Mouse (Mus musculus) urinary bladder, adult 2 months (tissue): ENCODE data around the gene Apex2. TPM values are rescaled to one million over a fixed set of nuclear protein-coding genes. Genes with fewer than 3 reads are reported as not detected.
"Not testable (repeated sequence)": the region's sequence is repeated elsewhere in the genome, so short reads cannot be mapped to it uniquely, and the experiment has no call there.

Experiments used
- DNase-seq: peaks from one replicate; pipeline ENCODE4 v3.0.0; 2022; ENCODE audit warnings: low spot score
- polyA plus RNA-seq: library from polyadenylated mRNA; depleted of rRNA; stranded (reverse); fragments of >200 nt; gene quantifications from 2 replicates; pipeline ENCODE4 v1.2.3, GENCODE M21; 2012; rRNA removed

Gene Apex2
- polyA plus RNA-seq, 1 experiment, result 7.1 TPM

GRCm38 (mm10) chrX:150508696-150509095 is 81.0 kb downstream of the Apex2 start:
- no peak for DNase-seq

GRCm38 (mm10) chrX:150487811-150488210 is 101.9 kb downstream of the Apex2 start:
- DNase-seq, result not testable (repeated sequence)

- not testable (repeated sequence) for DNase-seq
These were observed 103.2 kb downstream of the Apex2 start for GRCm38 (mm10) chrX:150486314-150487030.

GRCm38 (mm10) chrX:150477854-150478780 is 111.6 kb downstream of the Apex2 start:
- DNase-seq, result peak; percentile 74

- no peak for DNase-seq
These were observed 118.3 kb downstream of the Apex2 start for GRCm38 (mm10) chrX:150471416-150471815.

Other genes starting within 250 kb of the Apex2 start
- 28.3 and 29.7 TPM in 2 replicates for gene Tmem29, start 130.7 kb downstream of the Apex2 start, polyA plus RNA-seq
- 0.80 and 1.4 TPM in 2 replicates for gene Alas2, start 42.5 kb downstream of the Apex2 start, polyA plus RNA-seq
- 4.6 and 6.8 TPM in 2 replicates for gene Pfkfb1, start 1.6 kb downstream of the Apex2 start, polyA plus RNA-seq
- gene Tro, start 67.7 kb upstream of the Apex2 start, polyA plus RNA-seq, result 1.3 TPM in 2 replicates
- 55.3 and 57.0 TPM in 2 replicates for gene Maged2, start 224.5 kb upstream of the Apex2 start, polyA plus RNA-seq